Mouse (Mus musculus): Measurements from ENCODE around the gene Papss1. TPM values are rescaled to one million over a fixed set of nuclear protein-coding genes. Genes with fewer than 3 reads are reported as not detected.
A peak's percentile ranks its signal among the peaks of the same experiment; 100 is the strongest.

Papss1 gene
- polyA plus RNA-seq, 1 experiment from 2014 or later = 177 TPM

- 0 out of 2 replicates have a peak, but pooled peaks have one; percentile 38 for ATAC-seq
- WGBS = 67% methylated on average over 12 of the region's 12 CpGs
Measured at GRCm38 (mm10) chr3:131686106-131686505, 121.5 kb downstream of the Papss1 start.

DNA sequence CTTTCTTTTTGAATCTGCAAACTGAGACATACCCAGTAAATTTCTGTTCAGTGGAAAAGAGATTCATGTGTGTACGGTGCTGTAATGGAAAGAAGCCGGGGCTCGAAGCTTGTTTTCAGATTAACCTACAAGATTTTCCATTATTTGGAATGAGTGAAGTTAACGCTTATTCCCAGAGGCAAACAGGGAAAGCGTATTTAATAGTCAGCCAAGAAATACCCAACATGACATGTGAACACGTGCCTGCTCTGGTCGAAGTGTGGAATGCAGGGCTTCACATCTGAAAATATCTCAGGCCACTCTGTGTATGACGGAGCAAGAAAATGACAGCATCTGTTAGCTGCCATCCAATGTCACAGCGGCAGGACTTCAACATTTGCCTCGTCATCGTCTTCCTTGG, 125.4 kb downstream of the Papss1 start:
- WGBS = 80% methylated on average over 11 of the region's 11 CpGs

More at GRCm38 (mm10) chr3:131686106-131686505, 121.5 kb downstream of the Papss1 start:
- Histone ChIP-seq H3K27me3 (replicated peaks; ENCODE audit: control insufficient read depth, insufficient read depth, low read length) (no peaks in the 10 kb centered on the region), H3K4me1 (ENCODE audit: control insufficient read depth, insufficient read depth, low read length) (no peaks in the 10 kb centered on the region), H3K27ac (ENCODE audit: low read length) (no peak overlapping the region), H3K4me3 (ENCODE audit: low read length) (no peak overlapping the region), H3K4me2 (ENCODE audit: low read depth, low read length) (no peak overlapping the region), H3K9me3 (ENCODE audit: control insufficient read depth, low read length) (no peaks in the 10 kb centered on the region), H3K9ac (ENCODE audit: low read depth, low read length) (no peak overlapping the region), H3K36me3 (ENCODE audit: control insufficient read depth, insufficient read depth, low read length) (no peaks in the 10 kb centered on the region)

DNA sequence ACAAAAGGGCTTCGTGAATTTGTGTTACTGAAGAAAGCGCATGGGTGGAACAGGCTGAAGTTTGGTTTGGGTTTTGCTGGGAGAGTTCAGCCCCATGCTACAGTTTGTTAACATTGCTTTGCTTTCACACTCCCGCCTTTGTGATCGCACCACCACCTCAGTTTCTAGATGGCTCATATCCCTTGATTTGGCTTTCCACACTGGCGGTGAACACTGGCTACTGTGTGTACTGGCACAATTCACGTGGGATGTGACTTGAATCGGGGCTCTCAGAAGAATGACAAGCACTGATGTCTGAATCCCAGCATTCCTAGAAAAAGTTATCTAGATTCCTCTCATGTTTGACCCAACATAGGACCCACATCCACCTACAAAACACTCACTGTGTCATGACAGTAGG, 126.0 kb downstream of the Papss1 start:
- Histone ChIP-seq H3K9me3 (ENCODE audit: control insufficient read depth, low read length) (no peaks in the 10 kb centered on the region), H3K4me1 (ENCODE audit: control insufficient read depth, insufficient read depth, low read length) (no peaks in the 10 kb centered on the region), H3K27me3 (replicated peaks; ENCODE audit: control insufficient read depth, insufficient read depth, low read length) (no peaks in the 10 kb centered on the region), H3K27ac (ENCODE audit: low read length) (no peak overlapping the region), H3K36me3 (ENCODE audit: control insufficient read depth, insufficient read depth, low read length) (no peaks in the 10 kb centered on the region), H3K9ac (ENCODE audit: low read depth, low read length) (no peak overlapping the region), H3K4me2 (ENCODE audit: low read depth, low read length) (no peak overlapping the region), H3K4me3 (ENCODE audit: low read length) (no peak overlapping the region)
- 71% methylated on average over 7 of the region's 7 CpGs for WGBS
- no peak for ATAC-seq

More for the DNA sequence above, 125.4 kb downstream of the Papss1 start:
- no peak overlapping the region for H3K4me2 ChIP-seq (ENCODE audit: low read depth, low read length)
- H3K9ac ChIP-seq (ENCODE audit: low read depth, low read length) = no peak overlapping the region
- no peaks in the 10 kb centered on the region for H3K27me3 ChIP-seq (replicated peaks; ENCODE audit: control insufficient read depth, insufficient read depth, low read length)
- no peak overlapping the region for H3K27ac ChIP-seq (ENCODE audit: low read length)
- ATAC-seq = no peak
- H3K36me3 ChIP-seq (ENCODE audit: control insufficient read depth, insufficient read depth, low read length) = no peaks in the 10 kb centered on the region
- no peaks in the 10 kb centered on the region for H3K4me1 ChIP-seq (ENCODE audit: control insufficient read depth, insufficient read depth, low read length)
- no peaks in the 10 kb centered on the region for H3K9me3 ChIP-seq (ENCODE audit: control insufficient read depth, low read length)
- no peak overlapping the region for H3K4me3 ChIP-seq (ENCODE audit: low read length)

- Histone ChIP-seq H3K27me3 (replicated peaks; ENCODE audit: control insufficient read depth, insufficient read depth, low read length) (no peaks in the 10 kb centered on the region), H3K9me3 (ENCODE audit: control insufficient read depth, low read length) (no peaks in the 10 kb centered on the region), H3K9ac (ENCODE audit: low read depth, low read length) (no peak overlapping the region), H3K27ac (ENCODE audit: low read length) (no peak overlapping the region), H3K4me3 (ENCODE audit: low read length) (no peak overlapping the region), H3K36me3 (ENCODE audit: control insufficient read depth, insufficient read depth, low read length) (no peaks in the 10 kb centered on the region), H3K4me1 (ENCODE audit: control insufficient read depth, insufficient read depth, low read length) (no peaks in the 10 kb centered on the region), H3K4me2 (ENCODE audit: low read depth, low read length) (no peak overlapping the region)
- no peak for ATAC-seq
- WGBS = 83% methylated on average over 3 of the region's 3 CpGs
Measured at GRCm38 (mm10) chr3:131691202-131691601, 126.6 kb downstream of the Papss1 start.

Other genes with a start within 250 kb of the Papss1 start
- 18.4 and 19.9 TPM in 2 replicates for gene Sgms2, start 73.4 kb upstream of the Papss1 start, polyA plus RNA-seq (2015; fragmentation: Nextera tagmentation; extraction: Ambion mirVana)